Mouse (Mus musculus) induced T-regulatory cell, adult 2 months (primary cell): ENCODE measurements around the gene Fut2.
"Not testable (repeated sequence)": the region's sequence is repeated elsewhere in the genome, so short reads cannot be mapped to it uniquely, and the experiment has no call there.

ENCODE experiments used
- DNase-seq: peaks from one replicate; pipeline ENCODE4 v3.0.0-alpha.2; 2012; ENCODE audit warnings: low read depth

Fut2 gene

DNA sequence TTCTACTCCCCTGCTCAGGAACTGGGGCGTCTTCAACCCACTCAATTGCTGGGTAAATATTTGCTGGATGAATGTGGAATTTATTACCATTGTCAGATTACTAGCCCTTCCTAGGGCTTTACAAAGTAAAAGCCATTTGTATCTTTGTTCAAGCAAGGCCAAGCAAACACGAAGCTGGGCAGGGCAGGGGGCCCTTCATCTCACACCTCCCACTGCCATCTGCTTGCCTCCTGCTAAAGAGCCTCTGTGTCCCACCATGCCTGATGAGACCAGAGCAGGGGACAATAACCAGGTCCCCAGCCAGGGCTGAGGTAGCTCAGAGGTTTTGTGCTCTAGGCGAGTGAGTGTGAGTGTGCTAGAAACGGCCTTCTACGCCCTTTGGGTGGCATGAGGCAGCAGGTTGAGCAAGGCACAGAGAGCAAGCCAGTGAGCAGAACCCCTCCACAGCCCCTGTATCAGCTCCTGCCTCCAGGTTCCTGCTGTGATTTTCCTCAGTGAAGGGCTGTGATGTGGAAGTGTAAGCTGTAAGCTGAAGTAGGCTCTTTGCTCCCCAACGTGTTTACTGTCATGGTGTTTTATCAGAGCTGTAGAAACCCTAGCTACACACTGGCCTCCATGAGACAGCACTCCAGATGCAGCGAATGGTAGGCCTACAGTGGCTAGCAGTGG lies 11.6 kb upstream of the Fut2 start:
- DNase-seq, result no peak

DNA sequence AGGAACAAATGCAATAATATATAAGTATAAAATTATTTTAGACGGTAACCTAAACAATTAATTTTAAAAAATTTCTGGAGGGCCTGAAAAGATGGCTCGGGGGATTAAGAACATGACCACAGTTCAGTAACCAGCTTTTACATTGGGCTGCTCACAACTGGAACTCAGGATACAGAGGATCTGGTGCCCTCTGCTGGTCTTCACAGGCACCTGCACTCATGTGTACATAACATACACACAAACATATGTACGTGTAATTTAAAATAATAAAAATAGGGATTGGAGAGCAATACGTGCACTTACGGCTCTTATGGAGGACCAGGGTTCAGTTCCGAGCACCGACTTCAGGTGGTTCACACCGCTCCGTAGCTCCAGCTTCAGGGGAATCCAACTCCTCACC lies 2.7 kb upstream of the Fut2 start:
- DNase-seq, result peak; percentile 53

DNA sequence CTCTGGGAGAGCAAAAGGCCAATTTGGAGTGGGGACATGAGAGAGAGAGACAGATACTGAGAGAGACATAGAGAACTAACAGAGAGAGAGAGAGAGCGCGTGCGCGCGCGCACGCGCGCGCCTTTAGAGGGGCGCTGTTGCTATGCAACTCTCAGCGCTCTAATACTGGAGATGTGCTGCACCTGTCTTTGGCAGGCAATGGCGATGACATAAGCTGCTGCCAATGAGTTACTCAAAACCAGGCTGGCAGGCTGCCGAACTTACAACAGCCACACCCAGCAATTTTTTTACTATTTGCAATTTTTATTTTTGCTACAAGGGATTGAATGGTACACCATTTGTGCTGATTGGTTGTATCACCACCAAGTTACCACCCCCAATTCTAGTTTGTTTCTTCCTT lies 1.6 kb upstream of the Fut2 start:
- DNase-seq, result no peak

DNA sequence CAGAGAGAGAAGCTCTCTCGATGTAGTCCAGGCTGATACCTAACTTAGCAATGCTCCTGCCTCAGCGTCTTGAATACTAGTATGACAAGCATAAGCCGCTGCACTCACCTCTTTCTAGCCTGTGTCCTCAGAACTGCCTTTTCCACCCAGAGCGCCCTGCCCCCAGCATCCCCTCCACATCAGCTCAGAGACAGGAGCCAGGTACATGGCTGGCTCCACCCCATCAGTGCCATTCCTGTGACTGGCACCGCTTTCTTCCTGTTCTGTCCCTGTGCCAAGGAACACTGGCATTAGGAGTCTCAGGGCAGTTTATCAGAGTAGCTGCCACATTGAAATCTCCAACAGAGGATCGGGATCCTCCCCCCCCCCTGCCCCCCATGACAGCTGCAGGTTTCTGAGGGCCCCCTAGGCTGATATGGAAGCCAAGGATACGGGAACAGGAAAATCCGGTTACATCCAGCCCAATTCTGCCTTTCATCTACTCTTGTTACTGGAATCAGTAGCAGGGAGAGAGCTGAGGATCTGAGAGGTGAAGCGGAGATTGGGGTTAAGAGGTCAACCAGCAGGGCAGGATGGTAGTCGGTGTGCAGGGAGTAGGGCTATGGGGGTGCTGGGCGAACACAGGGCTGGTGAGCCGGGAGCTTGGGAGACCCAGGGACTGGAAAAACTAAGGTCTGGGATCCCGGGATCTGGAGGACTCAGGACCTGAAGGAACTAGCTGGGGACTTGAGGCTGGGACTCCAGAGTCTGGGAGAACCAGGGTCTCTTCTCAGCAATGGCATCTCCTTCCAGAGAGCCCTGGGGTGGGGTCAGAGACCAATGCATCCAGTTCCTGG lies 673 bp downstream of the Fut2 start:
- no peak for DNase-seq

DNA sequence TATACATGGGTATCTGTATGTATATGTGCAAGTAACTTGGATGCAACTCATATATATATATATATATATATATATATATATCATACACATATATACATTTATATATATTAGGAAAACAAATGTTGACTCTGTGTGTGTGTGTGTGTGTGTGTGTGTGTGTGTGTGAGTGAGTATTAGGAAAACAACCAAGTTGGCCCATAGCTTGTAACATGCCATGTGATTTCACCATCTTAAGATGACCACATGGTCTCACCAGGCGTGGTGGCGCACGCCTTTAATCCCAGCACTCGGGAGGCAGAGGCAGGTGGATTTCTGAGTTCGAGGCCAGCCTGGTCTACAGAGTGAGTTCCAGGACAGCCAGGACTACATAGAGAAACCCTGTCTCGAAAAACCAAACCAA lies 4.5 kb downstream of the Fut2 start:
- not testable (repeated sequence) for DNase-seq

DNA sequence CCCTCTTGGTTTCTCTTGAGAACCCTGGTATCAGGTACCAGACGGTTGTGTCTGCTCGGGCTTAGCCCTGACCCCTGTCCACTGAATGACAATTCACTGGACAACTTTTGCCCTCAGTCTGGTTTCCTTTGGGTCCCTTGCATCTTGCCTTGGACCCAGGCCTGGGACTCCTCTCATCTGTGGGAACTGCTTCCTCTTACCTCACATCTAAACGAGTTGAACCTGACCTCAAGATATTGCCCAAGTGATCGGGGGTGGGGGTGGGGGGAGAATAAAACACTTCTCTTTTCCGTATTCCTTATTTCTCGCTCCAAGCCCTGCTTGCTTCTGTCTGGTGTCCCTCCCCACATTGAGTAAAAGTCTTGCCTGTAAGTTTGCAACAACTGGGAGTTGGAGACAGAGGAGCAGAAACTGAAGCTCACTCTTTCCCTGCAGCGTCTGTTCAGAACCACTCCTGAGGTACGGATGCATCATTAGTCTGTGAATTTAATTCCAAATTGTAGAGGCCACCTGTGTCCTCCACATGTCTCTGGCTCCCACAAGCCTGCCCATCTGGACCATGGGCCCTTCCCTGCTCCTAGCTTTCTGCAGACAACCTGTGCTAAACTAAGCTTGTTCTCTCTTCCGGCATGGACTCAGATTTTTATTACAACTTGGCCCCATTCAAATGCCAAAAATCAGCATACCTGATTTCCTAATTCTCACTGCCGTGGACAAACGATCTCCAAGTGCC lies 5.3 kb downstream of the Fut2 start:
- DNase-seq, result no peak

DNA sequence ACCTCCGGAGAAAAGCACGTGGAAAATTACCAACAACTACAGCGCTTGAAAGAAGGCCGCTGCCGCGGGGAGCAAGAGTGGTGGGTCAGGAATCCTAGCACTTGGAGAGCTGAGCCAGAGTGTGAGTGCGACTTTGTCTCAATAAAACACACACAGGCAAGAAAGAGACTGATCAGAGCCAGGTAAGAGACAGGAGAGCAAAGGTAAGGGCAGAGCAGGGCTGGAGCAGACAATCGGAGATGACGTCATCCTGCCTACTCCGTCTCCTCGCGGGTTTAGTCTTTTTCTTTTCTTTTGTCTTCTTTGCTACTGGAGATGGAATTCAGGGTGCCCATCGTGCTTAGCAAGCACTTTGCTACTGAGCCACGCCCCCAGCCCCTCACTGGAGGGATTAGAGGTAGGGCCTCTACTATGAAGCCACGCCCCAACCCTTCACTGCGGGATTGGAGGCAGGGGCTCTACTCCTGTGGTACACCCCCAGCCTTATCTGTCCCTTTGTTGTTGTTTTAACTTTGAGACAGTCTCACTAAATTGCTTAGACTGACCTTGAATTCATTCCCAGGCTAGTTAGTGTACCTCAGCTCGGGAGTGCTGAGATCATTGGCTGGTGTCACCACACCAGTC lies 11.7 kb downstream of the Fut2 start:
- DNase-seq, result peak; percentile 25

DNA sequence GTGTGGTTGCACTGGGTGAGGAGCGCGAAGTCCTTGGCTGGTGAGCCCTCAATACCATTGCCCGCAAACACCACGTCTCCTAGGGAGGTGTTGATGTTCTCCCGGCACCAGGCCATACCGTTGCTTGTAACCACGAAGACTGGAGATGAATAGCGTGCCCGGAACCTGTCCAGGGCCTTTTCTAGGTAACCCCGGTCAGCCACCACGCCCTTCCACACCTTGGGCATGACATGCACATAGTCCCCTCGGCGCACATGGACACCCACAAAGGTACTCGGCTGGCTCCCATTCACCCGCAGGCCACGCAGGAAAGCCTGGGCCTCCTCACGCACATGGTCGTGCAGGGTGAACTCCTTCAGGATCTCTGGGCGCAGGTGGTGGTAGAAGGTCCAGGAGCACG lies 15.7 kb downstream of the Fut2 start:
- DNase-seq, result not testable (repeated sequence)

DNA sequence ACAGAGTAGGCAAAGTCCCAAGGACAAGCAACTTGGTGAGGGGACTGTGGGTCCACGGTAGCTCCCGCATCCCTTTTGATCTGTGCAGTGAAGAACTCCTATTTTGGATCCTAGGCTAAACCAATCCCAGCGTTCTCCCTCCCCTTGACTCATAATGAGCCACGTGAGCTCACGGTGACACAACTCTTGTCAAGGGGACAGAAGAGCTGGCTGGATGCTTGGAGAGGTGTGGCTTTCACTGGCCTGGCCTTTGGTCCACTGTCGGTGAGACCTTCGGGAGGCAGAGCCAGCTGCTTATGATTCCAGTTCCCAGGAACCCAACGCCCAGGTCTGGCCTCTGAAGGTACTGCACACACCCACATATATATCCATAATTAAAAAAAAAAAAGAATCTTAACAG lies 16.8 kb downstream of the Fut2 start:
- DNase-seq, result no peak

DNA sequence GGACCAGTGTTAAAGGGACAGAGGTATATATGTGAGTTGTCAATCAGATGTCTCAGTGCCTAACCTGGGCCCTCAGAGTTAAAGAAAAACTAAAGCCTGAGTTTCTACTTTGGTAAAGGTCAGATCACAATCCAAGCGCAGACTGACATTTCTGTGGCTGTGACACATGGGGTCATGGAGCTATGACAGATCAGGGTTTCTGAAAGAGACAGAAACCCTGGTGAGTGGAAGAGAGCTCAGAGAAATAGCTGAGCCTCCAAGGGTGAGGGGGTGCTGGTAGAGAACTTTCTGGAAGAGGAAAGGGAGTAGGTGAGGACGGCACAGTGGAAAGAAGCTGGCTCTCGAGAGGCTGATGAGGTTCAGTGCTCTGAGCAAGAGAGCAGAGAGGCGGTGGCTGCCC lies 19.5 kb downstream of the Fut2 start:
- peak; percentile 39 for DNase-seq

DNA sequence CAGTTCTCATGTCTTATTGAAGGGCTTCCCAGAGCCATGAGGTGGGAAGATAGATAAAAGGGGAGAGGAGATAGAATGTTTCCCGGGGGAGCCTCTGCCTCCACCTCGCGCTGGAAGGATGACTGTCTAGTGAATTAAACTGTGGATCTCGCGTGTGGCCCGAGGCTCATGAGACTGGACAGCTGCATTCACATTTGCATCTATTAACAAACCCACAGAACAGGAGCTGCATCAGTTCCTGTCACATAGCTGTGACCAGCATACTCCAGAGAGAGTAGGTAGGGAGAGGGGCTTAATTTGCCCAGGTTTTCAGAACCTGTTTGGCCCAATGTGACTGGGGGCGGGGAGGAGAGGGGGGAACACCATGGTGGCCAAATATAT lies 20.6 kb downstream of the Fut2 start:
- no peak for DNase-seq

DNA sequence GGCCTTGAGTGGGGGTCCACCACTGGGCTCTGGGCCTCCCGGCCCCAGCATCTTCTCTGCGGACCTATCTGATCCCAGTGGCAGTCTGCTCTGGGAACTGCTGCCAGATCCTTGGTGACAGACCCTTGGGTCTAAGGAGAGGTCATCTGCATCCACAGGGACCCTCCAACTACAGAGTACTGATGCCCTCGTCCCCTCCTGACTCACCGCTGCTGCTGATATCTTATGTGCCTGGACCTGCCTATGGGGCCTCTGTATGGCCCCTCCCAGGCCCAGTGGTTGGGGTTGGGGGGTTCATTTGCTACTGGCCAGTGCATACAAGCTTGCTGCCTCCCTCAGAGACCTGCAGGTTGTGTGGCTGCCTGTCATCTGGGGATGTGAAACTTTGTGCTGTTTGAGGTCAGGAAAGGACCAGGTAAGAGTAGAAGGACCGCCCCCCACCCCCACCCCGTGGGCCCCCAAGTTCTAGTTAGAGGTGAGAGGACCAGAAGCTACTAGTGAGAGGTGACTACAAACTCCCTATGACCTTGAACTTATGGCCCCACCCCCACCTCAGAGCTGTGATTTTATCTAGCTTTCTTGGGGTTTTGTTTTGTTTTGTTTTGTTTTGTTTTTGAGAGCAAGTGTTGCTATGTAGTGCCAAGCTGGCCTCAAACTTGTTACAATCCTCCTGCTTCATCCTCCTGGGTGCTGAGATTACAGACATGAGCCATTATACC lies 21.2 kb downstream of the Fut2 start:
- peak; percentile 82 for DNase-seq

DNA sequence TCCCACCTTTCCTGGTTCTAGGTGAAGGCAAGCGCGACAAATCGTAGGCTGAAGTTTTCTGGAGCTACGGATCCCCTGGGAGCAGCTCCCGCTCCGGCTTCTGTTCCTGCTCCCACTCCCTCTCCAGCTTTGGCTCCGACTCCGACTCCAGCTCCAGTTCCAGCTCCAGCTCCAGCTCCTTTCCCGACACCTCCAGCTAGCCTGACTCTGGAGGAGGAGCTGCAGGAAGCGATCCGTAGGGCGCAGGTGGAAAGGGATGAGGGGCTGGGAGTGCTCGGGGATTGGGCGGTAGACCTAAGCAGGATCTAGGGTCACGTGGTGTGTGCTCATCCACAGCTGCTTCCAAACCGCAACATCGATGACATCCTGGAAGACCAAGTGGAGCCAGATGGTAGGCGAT lies 22.0 kb downstream of the Fut2 start:
- no peak for DNase-seq

DNA sequence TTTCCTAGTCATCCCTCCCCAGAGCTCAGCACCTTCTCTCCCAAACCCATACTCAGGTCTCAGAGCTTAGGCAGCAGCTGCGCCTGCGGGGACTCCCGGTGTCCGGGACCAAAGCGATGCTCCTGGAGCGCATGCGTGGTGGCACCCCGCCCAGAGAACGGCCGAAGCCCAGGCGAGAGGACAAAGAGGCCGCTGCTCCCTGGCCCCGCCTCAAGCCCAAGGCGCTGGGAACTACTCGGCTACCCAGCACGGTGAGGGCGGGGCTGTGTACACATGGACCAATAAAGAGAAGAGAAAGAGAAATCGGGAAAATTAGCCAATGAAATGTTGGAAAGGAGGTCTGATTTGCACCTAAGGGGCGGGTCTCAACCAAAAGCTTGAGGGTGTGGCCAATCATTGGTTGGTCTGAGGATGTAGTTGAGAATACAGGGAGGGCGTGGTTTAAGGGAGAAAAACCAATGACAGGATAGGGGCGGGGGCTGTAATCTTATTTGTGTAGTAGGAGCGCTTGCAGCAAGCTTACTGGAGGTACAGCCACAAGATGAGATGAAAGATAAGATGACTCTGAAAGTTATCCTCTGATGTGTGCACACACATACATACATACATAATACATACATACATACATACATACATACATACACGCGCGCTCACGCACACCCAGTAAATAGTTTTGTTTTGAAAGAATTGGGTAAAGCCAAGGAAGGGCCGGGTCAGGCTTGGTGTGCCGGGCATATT lies 22.6 kb downstream of the Fut2 start:
- DNase-seq, result peak; percentile 97

DNA sequence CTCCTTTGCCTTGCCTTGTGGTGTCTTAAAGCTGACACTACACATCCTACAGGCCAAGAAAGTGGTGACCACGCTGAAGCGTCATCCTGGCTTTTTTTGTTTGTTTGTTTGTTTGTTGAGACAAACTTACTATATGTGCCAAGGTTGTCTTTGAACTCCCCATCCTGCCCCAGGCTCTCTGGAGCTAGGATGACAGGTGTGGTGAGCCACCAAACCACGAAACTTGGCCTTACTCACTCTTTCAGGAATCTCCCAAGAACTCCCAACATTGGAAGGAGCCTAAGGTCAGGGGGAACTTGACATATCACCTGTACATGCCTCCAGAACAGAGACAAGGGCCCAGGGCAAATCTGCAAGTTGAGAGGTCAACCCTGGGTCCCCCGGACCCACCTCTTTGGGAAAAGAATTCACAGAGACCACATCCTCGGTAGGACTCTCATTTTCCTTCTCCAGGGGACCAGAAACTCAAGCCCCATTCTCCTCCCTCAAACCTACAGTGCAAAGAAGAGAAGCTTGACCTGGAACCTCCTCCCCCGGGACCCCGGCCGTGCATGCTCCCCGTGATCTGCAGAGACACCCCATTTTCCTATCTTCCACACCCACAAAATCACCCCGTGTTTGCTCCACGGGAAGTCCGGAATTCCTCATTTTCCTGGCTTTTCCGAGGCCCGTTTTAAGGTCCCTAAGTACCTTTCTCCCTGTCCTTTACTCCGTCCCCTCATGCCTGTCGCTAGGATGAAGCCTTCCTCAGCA lies 23.5 kb downstream of the Fut2 start:
- DNase-seq, result peak; percentile 46

DNA sequence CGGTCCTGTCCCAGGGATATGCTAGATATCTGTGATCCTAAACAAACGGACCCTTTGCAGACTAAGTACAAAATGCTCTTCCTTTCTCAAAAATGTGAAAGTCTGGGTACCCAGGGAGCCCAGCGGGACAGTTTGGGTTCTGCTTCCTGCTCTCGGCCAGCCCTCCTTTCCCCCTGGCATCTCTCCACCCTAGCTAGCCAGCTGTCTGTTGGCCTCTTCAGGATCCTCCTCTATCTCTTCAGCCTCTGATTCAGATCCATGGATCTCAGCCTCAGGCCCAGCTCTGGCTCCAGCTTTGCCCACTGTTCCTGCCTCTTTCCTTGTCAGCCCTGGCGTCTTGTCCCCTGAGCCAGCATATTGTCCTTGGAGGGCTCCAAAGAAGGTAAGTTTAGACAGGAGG lies 24.1 kb downstream of the Fut2 start:
- DNase-seq, result no peak

DNA sequence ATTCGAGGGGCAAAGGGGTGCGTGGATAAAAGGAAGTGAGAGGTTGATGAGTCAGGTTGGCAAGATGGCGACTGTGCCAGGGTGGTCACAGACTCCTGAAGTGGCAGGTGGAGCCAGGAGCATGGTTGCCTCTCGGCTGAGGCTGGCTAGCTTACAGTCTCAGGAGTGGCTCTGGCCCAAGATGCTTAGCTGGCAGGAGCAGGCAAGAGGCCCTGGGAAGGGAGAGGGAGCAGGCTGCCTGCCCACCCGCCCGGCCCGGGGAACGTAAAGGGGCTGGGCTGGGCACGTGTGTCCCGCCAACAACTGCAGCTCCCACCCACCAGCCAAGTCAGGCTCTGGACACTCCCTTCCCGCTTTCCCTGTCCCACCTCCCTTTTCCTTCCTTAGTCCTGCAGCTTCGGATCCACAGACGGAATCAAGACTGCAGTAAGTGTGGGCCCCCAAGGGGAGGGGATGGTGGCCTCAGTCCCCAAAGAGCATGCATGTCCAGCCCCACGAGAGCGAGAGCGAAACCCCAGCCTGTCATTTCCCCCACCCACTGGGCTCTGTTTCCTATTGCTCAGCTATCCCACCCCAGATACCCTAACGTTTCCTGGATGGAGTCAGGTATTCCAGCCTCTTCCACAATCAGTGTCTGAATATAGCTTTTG lies 24.7 kb downstream of the Fut2 start:
- DNase-seq, result no peak

DNA sequence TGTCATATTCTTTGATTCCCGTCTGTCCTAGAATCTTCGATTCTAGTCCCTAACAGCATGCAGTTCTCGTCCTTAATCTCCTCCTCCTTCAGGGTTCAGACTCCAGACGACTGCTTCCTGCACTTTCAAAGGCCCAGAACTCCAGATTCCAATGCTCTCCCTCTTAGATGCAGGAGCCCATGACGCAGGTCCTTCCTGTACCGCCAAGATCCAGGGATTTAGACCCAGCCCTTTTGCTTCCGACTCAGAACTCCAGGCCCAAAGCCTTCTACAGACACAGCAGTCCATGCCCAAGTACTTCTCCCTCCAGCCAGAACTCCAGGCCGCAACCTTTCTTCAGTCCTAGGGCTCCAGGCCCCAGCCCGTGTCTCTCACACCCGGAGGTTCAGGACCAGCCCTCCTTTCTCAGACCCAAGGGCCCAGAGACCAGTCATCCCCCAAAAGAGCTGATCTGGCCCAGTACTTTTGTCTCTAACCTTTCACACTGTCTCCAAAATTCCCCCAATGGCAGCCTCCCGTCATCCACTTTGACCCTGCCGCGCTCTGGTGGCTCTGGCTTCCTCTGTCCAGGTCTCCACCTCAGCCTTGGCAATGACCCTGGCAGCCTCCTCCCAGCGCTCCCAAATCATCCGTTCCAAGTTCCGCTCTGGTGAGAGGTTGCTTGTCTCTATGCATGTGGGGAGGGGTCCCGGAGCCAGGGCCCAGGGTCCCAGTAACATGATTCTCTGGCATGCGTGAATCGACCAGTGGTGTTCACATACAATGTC lies 25.8 kb downstream of the Fut2 start:
- no peak for DNase-seq

DNA sequence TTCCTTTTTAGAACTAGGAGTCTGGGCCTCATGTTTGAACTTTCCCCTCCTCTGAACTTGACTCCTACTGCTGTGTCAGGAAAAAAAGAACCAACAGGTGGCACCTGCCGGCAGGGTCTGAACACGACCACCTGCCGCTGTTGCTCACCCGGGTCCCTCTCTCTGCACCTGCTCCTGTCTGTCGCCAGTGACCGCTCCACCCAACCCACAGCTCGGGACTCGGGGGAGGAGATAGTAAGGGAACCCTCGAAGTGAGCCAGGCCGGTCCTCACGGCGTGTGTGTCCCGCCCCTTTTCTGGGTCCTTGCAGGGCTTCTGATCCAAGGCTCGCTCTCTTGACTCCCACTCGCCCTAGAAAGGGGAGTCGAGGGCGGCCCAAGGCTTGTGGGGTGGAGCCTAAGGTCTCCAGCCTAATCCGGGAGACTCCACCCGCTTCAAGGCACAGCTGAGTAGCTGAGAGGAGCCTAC lies 26.6 kb downstream of the Fut2 start, which contains the start of gene Mamstr:
Gene Mamstr (plus strand): TSS at position 417 of the 467 bp plus-strand sequence.
- no peak for DNase-seq
